Mouse (Mus musculus): ENCODE data around the gene Mip. TPM values are rescaled to one million over a fixed set of nuclear protein-coding genes. Genes with fewer than 3 reads are reported as not detected.
A peak's percentile ranks its signal among the peaks of the same experiment; 100 is the strongest.

The Mip gene
- polyA plus RNA-seq, 1 experiment from 2014 or later, result 0.21 TPM

DNA sequence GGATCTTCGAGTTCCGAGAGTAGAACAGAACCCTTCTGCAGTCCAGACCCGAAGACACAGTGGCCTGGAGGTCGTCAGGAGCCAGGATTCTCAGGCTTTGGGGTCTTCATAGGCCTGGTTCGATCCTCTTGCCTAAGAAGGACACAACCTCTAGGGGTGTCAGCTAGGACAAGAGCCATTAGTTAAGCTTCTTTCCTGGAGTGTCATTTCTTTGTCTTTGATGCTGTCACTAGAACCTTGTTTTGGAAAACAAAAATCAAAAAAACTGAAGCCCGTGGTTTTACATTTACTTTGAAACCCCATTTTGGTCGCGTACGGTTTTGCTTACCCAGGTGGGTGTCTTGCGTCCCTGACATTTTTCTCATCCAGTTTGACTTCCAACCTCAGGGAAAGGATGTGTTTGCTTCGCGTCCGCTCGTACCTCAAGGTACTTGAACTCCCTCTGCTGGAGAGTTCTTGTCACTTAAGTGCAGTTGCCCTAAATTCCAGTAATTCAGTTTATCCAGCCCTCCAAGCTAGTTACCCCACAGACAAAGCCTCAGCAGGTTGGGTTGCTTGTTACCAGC, 6.9 kb downstream of the Mip start:
- H3K9ac ChIP-seq, result peak overlapping the region; percentile 84
- H3K4me3 ChIP-seq, result peak overlapping the region; percentile 73
- H3K27ac ChIP-seq, result peak overlapping the region; percentile 92
- no peaks in the 10 kb centered on the region for H3K36me3 ChIP-seq (ENCODE audit: poor library complexity, severe bottlenecking)
- H3K9me3 ChIP-seq (replicated peaks), result no peaks in the 10 kb centered on the region
- H3K4me1 ChIP-seq, result peaks cover 21% of the 10 kb centered on the region
- peak overlapping the region; percentile 69 for H3K4me2 ChIP-seq
- ATAC-seq, result peak; percentile 41; the same call in 1 of the 2 replicates
- WGBS, result under 1% methylated on average over 14 of the region's 14 CpGs
- no peaks in the 10 kb centered on the region for H3K27me3 ChIP-seq

DNA sequence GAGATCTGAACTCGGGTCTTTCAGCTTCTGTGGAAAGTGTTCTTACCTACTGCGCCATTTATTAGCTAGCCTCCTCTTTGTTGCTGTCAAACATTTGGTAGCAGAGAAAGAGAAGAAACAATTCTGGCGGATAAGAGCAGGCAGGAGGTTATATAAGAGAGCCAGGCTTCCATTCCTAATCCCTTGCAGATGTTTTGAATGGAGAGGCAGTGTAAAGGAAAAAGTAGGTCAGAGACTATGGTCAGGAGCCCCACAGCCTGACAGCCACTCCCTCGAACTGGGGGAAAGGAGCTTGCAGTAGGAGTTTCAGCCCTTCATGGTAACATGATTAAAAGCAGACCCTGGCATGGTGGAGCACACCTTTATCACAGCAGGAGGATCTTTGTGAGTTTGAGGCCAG, 10.7 kb downstream of the Mip start:
- Histone ChIP-seq H3K9ac (peak overlapping the region; percentile 31; the same call in 1 of the 2 replicates), H3K9me3 (replicated peaks) (no peaks in the 10 kb centered on the region), H3K27ac (no peak overlapping the region), H3K4me1 (peaks cover 25% of the 10 kb centered on the region), H3K36me3 (ENCODE audit: poor library complexity, severe bottlenecking) (peaks cover 19% of the 10 kb centered on the region), H3K4me2 (no peak overlapping the region), H3K27me3 (no peaks in the 10 kb centered on the region), H3K4me3 (no peak overlapping the region)
- WGBS, result 31% methylated on average over 4 of the region's 4 CpGs
- ATAC-seq, result no peak

DNA sequence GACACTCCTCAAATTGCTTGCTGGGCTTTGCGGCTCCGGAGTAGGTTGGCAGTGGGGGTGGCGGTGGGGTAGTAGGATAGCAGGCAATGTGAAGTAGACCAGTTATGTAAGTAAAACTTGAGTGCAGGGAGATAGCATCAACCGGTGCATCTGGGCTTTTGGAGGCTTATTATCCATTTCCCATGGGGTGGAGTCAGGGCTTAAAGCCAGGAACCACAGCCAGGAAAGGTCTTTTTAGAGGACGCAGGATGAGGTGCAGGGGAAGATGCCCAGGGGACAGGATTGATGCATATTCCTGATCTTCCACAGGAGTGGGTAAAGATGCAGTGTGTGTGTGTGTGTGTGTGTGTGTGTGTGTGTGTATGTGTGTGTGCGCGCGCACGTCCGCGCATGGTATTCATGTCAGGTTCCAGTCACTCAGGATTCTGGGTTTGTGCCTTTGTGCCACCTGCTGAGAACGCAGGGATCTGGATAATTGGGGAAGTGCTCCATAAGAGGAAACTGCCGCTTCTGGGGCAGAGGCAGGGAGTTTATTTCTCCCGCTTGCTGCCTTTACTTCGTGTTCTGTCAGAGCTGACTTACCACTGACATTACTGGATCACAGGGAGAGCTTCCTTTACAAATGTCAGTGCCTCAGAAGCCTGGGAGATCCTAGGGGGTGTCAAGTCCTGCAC, 12.3 kb downstream of the Mip start:
- Histone ChIP-seq H3K9me3 (replicated peaks) (no peaks in the 10 kb centered on the region), H3K9ac (no peak overlapping the region), H3K27ac (no peak overlapping the region), H3K36me3 (ENCODE audit: poor library complexity, severe bottlenecking) (peaks cover 35% of the 10 kb centered on the region), H3K4me3 (no peak overlapping the region), H3K4me2 (no peak overlapping the region), H3K27me3 (no peaks in the 10 kb centered on the region), H3K4me1 (peaks cover 22% of the 10 kb centered on the region)
- ATAC-seq, result no peak
- WGBS, result 72% methylated on average over 15 of the region's 15 CpGs

DNA sequence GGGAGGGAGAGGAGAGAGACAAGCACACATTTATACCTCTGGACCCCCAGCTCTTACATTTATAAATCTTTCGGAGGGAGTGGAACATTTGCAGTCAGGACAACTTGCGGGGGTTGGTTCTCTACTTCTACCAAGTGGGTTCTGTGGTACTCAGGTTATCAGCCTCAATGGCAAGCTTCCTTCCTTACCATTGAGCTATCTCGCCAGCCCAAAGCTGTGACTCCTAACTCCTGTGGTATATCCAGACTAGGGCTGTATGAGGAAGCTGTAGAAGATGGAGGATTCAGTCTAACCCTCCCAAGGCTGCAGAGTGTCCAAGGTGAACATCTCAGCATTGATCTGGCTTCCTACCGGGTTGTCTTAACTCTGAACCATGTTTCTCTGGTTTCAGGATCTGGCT, 13.5 kb downstream of the Mip start:
- Histone ChIP-seq H3K9ac (no peak overlapping the region), H3K4me1 (peaks cover 15% of the 10 kb centered on the region), H3K4me2 (no peak overlapping the region), H3K27me3 (no peaks in the 10 kb centered on the region), H3K9me3 (replicated peaks) (no peaks in the 10 kb centered on the region), H3K4me3 (no peak overlapping the region), H3K27ac (no peak overlapping the region), H3K36me3 (ENCODE audit: poor library complexity, severe bottlenecking) (peaks cover 47% of the 10 kb centered on the region)
- WGBS, result 94% methylated on average over 4 of the region's 4 CpGs
- no peak for ATAC-seq

DNA sequence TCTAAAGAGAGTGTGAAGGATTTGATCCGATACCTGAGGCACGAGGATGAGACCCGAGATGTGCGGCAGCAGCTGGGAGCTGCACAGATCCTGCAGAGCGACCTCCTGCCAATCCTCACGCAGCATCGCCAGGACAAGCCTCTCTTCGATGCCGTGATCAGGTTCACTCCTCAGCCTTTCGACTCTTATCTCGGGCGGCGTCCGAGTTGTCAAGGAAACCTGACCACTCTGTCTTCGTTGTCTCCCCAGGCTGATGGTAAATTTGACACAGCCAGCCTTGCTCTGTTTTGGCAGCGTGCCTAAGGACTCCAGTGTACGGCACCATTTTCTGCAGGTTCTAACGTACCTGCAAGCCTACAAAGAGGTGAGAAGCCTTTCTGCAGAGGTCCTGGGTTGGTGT, 14.5 kb downstream of the Mip start:
- H3K9ac ChIP-seq, result no peak overlapping the region
- ATAC-seq, result no peak
- no peaks in the 10 kb centered on the region for H3K27me3 ChIP-seq
- peaks cover 9% of the 10 kb centered on the region; the same call in 1 of the 2 replicates for H3K4me1 ChIP-seq
- H3K36me3 ChIP-seq (ENCODE audit: poor library complexity, severe bottlenecking), result peaks cover 57% of the 10 kb centered on the region
- H3K27ac ChIP-seq, result no peak overlapping the region
- WGBS, result 94% methylated on average over 18 of the region's 18 CpGs
- no peak overlapping the region for H3K4me2 ChIP-seq
- H3K4me3 ChIP-seq, result no peak overlapping the region
- no peaks in the 10 kb centered on the region for H3K9me3 ChIP-seq (replicated peaks)

DNA sequence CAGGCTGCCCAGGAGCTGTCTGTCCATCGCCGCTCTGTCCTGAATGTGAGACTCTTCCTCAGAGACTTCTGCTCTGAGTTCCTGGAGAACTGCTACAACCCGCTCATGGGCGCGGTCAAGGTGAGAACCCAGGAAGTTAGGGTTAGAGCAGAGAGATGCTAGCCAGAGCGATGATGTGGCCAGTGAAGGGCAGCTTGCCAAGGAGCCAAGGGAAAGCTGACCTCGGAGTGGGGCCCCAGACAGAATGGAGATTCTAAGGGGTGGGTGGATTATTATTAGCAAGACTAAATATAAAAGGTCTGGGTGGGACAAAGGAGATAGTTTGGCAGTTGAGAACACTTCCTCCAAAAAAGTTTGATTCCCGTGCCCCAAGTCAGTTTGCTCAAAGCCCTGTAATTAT, 17.6 kb downstream of the Mip start:
- ATAC-seq, result no peak
- 95% methylated on average over 8 of the region's 8 CpGs for whole genome bisulfite sequencing
- H3K9me3 ChIP-seq (replicated peaks), result no peaks in the 10 kb centered on the region

DNA sequence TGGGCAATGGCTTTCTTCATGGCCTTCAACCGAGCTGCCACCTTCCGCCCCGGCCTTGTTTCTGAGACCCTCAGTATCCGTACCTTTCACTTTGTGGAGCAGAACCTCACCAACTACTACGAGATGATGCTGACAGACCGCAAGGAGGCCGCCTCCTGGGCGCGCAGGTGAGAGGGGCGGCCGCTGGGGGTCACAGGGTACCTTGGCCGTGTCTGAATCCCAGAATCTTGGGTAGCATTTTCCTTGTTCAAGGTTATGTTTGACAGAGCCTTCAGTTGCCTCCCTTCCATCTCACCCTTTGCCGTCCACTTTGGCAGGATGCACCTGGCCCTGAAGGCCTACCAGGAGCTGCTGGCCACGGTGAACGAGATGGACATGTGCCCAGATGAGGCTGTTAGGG, 18.5 kb downstream of the Mip start:
- WGBS, result 97% methylated on average over 15 of the region's 15 CpGs
- Histone ChIP-seq H3K27ac (no peak overlapping the region), H3K4me2 (no peak overlapping the region), H3K27me3 (no peaks in the 10 kb centered on the region), H3K36me3 (ENCODE audit: poor library complexity, severe bottlenecking) (peaks cover 97% of the 10 kb centered on the region), H3K4me3 (no peak overlapping the region), H3K4me1 (no peaks in the 10 kb centered on the region), H3K9ac (no peak overlapping the region), H3K9me3 (replicated peaks) (no peaks in the 10 kb centered on the region)
- ATAC-seq, result no peak

More for the DNA sequence above, 17.6 kb downstream of the Mip start:
- no peak overlapping the region for H3K4me2 ChIP-seq
- no peak overlapping the region for H3K9ac ChIP-seq
- H3K27ac ChIP-seq, result no peak overlapping the region
- H3K27me3 ChIP-seq, result no peaks in the 10 kb centered on the region
- no peak overlapping the region for H3K4me3 ChIP-seq
- peaks cover 88% of the 10 kb centered on the region for H3K36me3 ChIP-seq (ENCODE audit: poor library complexity, severe bottlenecking)
- H3K4me1 ChIP-seq, result peaks cover 2% of the 10 kb centered on the region; the same call in 1 of the 2 replicates

DNA sequence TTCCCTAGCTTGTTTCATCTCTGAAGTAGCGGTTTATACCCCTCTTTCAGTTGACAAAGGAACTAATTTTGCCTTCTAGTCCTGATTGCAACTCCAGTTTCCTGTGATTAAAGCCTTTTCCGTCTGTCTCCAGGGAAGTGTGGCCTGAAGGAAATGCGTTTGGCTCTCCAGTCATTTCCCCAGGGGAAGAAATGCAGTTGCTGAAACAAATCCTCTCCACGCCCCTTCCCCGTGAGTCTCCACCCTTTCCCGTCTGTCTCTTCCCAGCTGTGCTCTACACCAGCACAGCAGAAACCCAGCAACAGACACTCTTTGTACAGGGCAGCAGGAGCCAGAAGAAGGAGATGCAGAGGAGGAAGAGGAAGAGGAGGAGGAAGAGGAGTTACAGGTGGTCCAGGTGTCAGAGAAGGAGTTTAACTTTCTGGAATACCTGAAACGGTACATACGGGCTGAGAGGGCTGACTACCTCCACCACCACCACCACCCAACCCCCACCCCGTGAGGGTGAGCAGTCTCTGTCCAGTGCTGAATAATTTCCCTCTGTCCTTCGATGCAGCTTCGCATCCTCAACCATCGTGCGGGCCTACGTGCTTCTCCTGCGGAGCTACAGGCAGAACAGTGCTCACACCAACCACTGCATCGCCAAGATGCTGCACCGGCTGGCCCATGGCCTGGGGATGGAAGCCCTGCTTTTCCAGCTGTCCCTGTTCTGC, 21.5 kb downstream of the Mip start:
- Histone ChIP-seq H3K27me3 (no peaks in the 10 kb centered on the region), H3K9me3 (replicated peaks) (no peaks in the 10 kb centered on the region), H3K9ac (no peak overlapping the region), H3K27ac (no peak overlapping the region), H3K4me2 (no peak overlapping the region), H3K36me3 (ENCODE audit: poor library complexity, severe bottlenecking) (peaks cover 100% of the 10 kb centered on the region), H3K4me1 (no peaks in the 10 kb centered on the region), H3K4me3 (no peak overlapping the region)
- no peak for ATAC-seq
- 91% methylated on average over 17 of the region's 17 CpGs for WGBS

DNA sequence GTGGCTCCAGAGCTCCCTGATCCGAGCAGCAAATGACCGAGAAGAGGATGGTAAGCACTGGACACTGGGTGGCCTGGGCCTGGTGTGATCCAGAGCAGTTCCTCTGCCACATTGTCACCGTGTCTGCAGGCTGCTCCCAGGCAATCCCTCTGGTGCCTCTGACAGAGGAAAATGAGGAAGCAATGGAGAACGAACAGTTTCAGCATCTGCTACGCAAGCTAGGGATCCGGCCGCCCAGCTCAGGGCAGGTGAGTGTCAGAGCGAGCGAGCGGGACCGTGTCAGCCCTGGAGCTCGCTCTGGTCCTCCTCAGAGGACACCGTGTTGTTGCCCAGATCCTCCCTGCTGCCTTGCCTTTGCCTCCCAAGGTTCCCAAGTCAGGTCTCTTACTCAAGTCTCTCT, 24.9 kb downstream of the Mip start:
- Histone ChIP-seq H3K4me2 (no peak overlapping the region), H3K36me3 (ENCODE audit: poor library complexity, severe bottlenecking) (peaks cover 79% of the 10 kb centered on the region), H3K27ac (no peak overlapping the region), H3K9ac (no peak overlapping the region), H3K4me3 (no peak overlapping the region), H3K27me3 (no peaks in the 10 kb centered on the region), H3K4me1 (no peaks in the 10 kb centered on the region), H3K9me3 (replicated peaks) (no peaks in the 10 kb centered on the region)
- 96% methylated on average over 13 of the region's 13 CpGs for WGBS
- ATAC-seq, result no peak

DNA sequence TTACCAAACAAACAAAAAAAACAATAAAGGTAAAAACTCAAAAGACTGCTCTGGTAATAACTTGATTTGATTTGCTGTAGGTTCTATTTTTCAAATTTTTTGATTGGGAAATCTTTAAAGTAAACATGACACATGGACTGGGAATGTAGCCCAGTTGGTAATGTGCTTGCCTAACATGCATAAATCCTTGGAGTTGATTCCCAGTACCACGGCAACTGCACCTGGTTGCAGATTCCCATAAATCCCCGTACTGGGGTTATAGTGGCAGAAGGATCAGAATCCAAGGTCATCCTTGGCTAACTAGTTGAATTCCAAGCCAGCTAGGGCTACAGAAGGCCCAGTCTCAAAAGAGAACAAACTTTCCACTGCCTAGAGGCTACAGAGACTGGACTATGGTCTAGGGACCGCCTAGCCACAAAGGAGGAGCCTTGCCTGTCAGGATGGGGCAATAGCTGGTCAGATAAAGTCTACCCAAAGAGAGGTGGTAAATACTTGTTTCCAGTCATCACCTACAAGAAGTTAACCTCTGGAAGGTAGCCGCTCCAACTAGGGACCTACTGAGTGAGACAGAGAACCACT, 28.1 kb downstream of the Mip start, which contains the start of gene Apon:
Apon (plus strand) TSS at position 420 of the 579 bp plus-strand sequence.
- H3K36me3 ChIP-seq (ENCODE audit: poor library complexity, severe bottlenecking), result peaks cover 47% of the 10 kb centered on the region
- WGBS, result 91% methylated on average over 4 of the region's 4 CpGs
- no peaks in the 10 kb centered on the region for H3K9me3 ChIP-seq (replicated peaks)
- H3K4me3 ChIP-seq, result no peak within 1 kb of the TSS
- no peaks in the 10 kb centered on the region for H3K27me3 ChIP-seq
- no peak for ATAC-seq
- H3K4me2 ChIP-seq, result no peak within 1 kb of the TSS
- H3K4me1 ChIP-seq, result no peaks in the 10 kb centered on the region
- H3K27ac ChIP-seq, result no peak within 1 kb of the TSS
- H3K9ac ChIP-seq, result no peak within 1 kb of the TSS

DNA sequence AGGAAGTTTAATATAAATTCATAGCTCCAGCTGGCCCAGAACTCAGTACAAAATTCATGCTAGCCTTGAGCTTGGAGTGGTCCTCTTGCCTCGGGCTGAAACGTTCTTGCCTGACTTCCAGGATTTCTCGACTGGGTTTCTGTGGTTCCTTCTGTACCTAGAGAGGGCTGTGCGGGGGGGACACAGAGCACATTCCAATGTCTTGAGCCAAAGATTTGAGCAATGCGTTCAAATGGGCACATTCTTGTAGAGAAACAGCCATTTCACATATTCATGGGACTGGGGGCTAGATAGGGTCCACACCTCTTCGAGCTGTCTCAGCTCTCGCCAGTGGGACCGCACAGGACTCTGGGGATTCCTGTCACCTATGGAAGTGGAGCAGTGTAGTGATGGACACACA, 30.3 kb downstream of the Mip start:
- peaks cover 25% of the 10 kb centered on the region for H3K36me3 ChIP-seq (ENCODE audit: poor library complexity, severe bottlenecking)
- H3K4me3 ChIP-seq, result no peak overlapping the region
- 94% methylated on average over 8 of the region's 8 CpGs for WGBS
- no peak overlapping the region for H3K27ac ChIP-seq
- no peaks in the 10 kb centered on the region for H3K9me3 ChIP-seq (replicated peaks)
- no peaks in the 10 kb centered on the region for H3K27me3 ChIP-seq
- no peak overlapping the region for H3K4me2 ChIP-seq
- no peak overlapping the region for H3K9ac ChIP-seq
- no peak for ATAC-seq
- H3K4me1 ChIP-seq, result no peaks in the 10 kb centered on the region

DNA sequence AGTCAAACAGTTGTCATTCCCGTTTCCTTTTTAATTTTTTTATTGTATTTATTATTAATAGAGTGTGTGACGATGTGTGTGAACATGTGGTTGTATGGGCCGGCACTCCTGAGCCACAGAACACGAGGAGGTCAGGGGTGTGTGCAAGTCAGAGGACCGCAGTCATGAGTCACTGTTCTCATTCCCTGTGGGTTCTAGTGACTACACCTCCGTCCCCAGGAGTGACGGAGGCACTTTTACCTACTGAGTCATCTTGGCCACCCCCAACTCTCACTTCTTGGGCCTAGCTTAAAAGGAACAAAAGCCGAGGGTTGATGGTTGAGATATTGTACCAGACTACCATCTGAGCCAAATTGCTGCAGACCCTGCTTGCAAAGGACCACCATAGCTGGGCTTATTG, 30.7 kb downstream of the Mip start:
- no peak overlapping the region for H3K9ac ChIP-seq
- 90% methylated on average over 8 of the region's 8 CpGs for WGBS

More for the DNA sequence above, 30.7 kb downstream of the Mip start:
- no peak overlapping the region for H3K27ac ChIP-seq
- H3K4me3 ChIP-seq, result no peak overlapping the region
- peaks cover 21% of the 10 kb centered on the region for H3K36me3 ChIP-seq (ENCODE audit: poor library complexity, severe bottlenecking)
- no peaks in the 10 kb centered on the region for H3K27me3 ChIP-seq
- no peak overlapping the region for H3K4me2 ChIP-seq
- no peaks in the 10 kb centered on the region for H3K4me1 ChIP-seq
- no peak for ATAC-seq
- H3K9me3 ChIP-seq (replicated peaks), result no peaks in the 10 kb centered on the region
